Mouse (Mus musculus) embryonic facial prominence, embryonic 11.5 days (tissue): ENCODE measurements around the gene Slc24a3. TPM values are rescaled to one million over a fixed set of nuclear protein-coding genes. Genes with fewer than 3 reads are reported as not detected.

ENCODE experiments used
- ATAC-seq: fragments of 200-750 bp; cut with Nextera tagmentation; replicated peaks from 2 replicates; pipeline ENCODE4 v1.8.0; 2017; ENCODE audit warnings: low read depth; ENCODE audit not compliant: insufficient number of reproducible peaks, low FRiP score, low TSS enrichment
- DNase-seq: peaks from one replicate; pipeline ENCODE4 v3.0.0-alpha.2; 2015; ENCODE audit warnings: low spot score
- H3K27ac ChIP-seq: fragments of 300-500 bp; sonication (generic); replicated peaks from 2 replicates; pipeline ENCODE4 v1.5.1; 2014; ENCODE audit warnings: mild to moderate bottlenecking, low read depth, low read length, control low read depth
- H3K27me3 ChIP-seq: fragments of 300-500 bp; sonication (generic); 2 replicates; pipeline ENCODE4 v1.6.1; 2014; ENCODE audit warnings: mild to moderate bottlenecking, low read length, moderate library complexity, mixed read lengths; ENCODE audit not compliant: control insufficient read depth, insufficient read depth
- H3K36me3 ChIP-seq: fragments of 300-500 bp; sonication (generic); replicated peaks from 2 replicates; pipeline ENCODE4 v1.6.1; 2014; ENCODE audit warnings: low read depth, mild to moderate bottlenecking, low read length, moderate library complexity, mixed read lengths; ENCODE audit not compliant: control insufficient read depth, insufficient read depth
- H3K4me1 ChIP-seq: fragments of 300-500 bp; sonication (generic); 2 replicates; pipeline ENCODE4 v1.6.1; 2014; ENCODE audit warnings: low read length, mixed read lengths; ENCODE audit not compliant: control insufficient read depth, insufficient read depth
- H3K4me2 ChIP-seq: fragments of 300-500 bp; sonication (generic); 2 replicates; pipeline ENCODE4 v1.6.1; 2014; ENCODE audit warnings: low read depth, mild to moderate bottlenecking, control low read depth, low read length, moderate library complexity
- H3K4me3 ChIP-seq: fragments of 300-500 bp; sonication (generic); 2 replicates; pipeline ENCODE4 v1.5.1; 2014; ENCODE audit warnings: low read depth, low read length, control low read depth
- H3K9ac ChIP-seq: fragments of 300-500 bp; sonication (generic); replicated peaks from 2 replicates; pipeline ENCODE4 v1.6.1; 2014; ENCODE audit warnings: mild to moderate bottlenecking, control low read depth, low read length
- H3K9me3 ChIP-seq: fragments of 300-500 bp; sonication (generic); replicated peaks from 2 replicates; pipeline ENCODE4 v1.6.1; 2016; ENCODE audit warnings: mild to moderate bottlenecking, low read length, inconsistent platforms, mixed read lengths; ENCODE audit not compliant: control insufficient read depth
- WGBS: fragments of 180-500 bp; shearing (Covaris S2); extraction: QIAGEN DNeasy Blood & Tissue Kit; methylation state at CpG from one replicate; pipeline ENCODE4 v1.1.7; 2014; 5-methylcytosine and 5-hydroxymethylcytosine counted together
- polyA plus RNA-seq: library from polyadenylated mRNA; unstranded; fragments of >200 nt; fragmentation: Nextera tagmentation; extraction: Ambion mirVana; gene quantifications from 2 replicates; pipeline ENCODE4 v1.2.1, GENCODE M21; 2014

Slc24a3 gene
- polyA plus RNA-seq, 1 experiment from 2014 or later = 0.67 TPM

DNA sequence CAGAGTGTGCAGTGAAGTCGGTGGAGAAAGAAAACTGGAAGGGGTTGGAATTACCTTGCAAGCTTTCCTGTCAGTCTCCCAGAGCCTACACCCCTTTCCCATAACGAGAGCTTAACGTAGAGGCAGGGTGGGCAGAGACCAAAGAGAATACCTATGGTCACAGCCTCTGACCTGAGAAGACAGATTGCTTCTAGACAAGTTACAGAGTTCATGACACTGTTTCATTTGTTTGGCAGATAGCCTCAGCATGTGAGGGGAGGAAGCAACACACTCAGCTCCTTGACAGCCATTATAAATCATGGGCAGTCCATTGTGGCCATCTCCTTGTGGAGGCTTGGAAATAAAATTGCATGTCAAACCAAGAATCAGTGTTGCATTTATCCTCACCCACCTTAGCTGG is 156.9 kb downstream of the Slc24a3 start:
- no peaks in the 10 kb centered on the region for H3K36me3 ChIP-seq
- no peaks in the 10 kb centered on the region for H3K27me3 ChIP-seq
- H3K9me3 ChIP-seq = no peaks in the 10 kb centered on the region
- no peak overlapping the region for H3K27ac ChIP-seq
- H3K4me2 ChIP-seq = no peak overlapping the region
- WGBS = 85% methylated on average over 3 of the region's 3 CpGs
- DNase-seq (no peak), ATAC-seq (no peak)
- H3K4me1 ChIP-seq = no peaks in the 10 kb centered on the region
- no peak overlapping the region for H3K9ac ChIP-seq
- H3K4me3 ChIP-seq = no peak overlapping the region

DNA sequence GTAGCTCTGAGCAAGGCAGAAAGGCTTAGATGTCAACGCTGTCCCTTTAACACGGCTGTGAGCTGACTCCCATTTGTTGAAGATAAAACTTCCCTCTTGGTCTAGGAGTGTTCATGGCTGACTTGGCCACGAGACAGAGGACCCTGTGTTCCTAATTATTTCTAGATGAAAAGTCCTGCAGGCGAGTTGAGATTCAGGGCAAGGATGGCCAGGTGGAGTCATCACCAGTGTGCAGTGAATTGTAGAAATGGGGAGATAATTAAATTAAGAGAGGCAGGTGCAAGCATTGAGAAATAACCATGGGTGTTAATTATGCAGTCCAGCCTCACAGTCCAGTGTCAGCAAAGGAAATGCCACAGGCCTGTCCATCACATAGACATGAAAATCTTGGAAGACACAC is 158.3 kb downstream of the Slc24a3 start:
- Histone ChIP-seq H3K4me1 (no peaks in the 10 kb centered on the region), H3K4me3 (no peak overlapping the region), H3K9ac (no peak overlapping the region), H3K27me3 (no peaks in the 10 kb centered on the region), H3K4me2 (no peak overlapping the region), H3K27ac (no peak overlapping the region), H3K36me3 (no peaks in the 10 kb centered on the region), H3K9me3 (no peaks in the 10 kb centered on the region)
- WGBS = 72% methylated on average over 4 of the region's 4 CpGs
- ATAC-seq = no peak
- no peak for DNase-seq

GRCm38 (mm10) chr2:145326544-145326943 is 159.0 kb downstream of the Slc24a3 start:
- Histone ChIP-seq H3K27me3 (no peaks in the 10 kb centered on the region), H3K36me3 (no peaks in the 10 kb centered on the region), H3K4me3 (no peak overlapping the region), H3K4me2 (no peak overlapping the region), H3K27ac (no peak overlapping the region), H3K9me3 (no peaks in the 10 kb centered on the region), H3K9ac (no peak overlapping the region), H3K4me1 (no peaks in the 10 kb centered on the region)
- 87% methylated on average over 2 of the region's 2 CpGs for WGBS
- DNase-seq (no peak), ATAC-seq (no peak)

DNA sequence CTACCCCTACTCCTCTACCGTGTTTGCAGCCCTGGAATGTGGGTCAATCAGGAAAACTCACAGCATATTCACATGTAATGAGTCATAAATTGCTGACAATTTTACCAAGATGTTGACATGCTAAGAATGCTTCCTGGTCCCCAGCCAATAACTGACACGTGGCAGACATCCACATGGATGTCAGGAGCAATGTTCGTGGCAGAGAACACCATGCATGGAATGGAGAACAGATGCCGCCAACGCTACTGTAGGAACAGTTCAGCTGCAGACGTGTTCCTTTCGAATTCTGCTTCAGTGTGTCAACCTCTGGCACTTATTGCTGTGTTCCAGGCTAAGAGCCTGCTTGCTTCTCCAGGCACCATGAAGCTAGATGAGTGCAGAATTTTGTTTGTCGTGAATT is 162.2 kb downstream of the Slc24a3 start:
- Histone ChIP-seq H3K9ac (no peak overlapping the region), H3K36me3 (no peaks in the 10 kb centered on the region), H3K27ac (no peak overlapping the region), H3K9me3 (no peaks in the 10 kb centered on the region), H3K27me3 (no peaks in the 10 kb centered on the region), H3K4me2 (no peak overlapping the region), H3K4me3 (no peak overlapping the region), H3K4me1 (no peaks in the 10 kb centered on the region)
- WGBS = 80% methylated on average over 8 of the region's 8 CpGs
- DNase-seq = no peak
- no peak for ATAC-seq

GRCm38 (mm10) chr2:145331525-145331924 is 164.0 kb downstream of the Slc24a3 start:
- ATAC-seq (no peak), DNase-seq (no peak)
- Histone ChIP-seq H3K27me3 (no peaks in the 10 kb centered on the region), H3K4me3 (no peak overlapping the region), H3K36me3 (no peaks in the 10 kb centered on the region), H3K9me3 (no peaks in the 10 kb centered on the region), H3K27ac (no peak overlapping the region), H3K4me2 (no peak overlapping the region), H3K4me1 (no peaks in the 10 kb centered on the region), H3K9ac (no peak overlapping the region)
- 81% methylated on average over 1 of the region's 1 CpGs for WGBS

- no peak overlapping the region for H3K27ac ChIP-seq
- no peaks in the 10 kb centered on the region for H3K4me1 ChIP-seq
- ATAC-seq (no peak), DNase-seq (no peak)
- no peaks in the 10 kb centered on the region for H3K9me3 ChIP-seq
- no peak overlapping the region for H3K9ac ChIP-seq
- no peak overlapping the region for H3K4me2 ChIP-seq
- H3K36me3 ChIP-seq = no peaks in the 10 kb centered on the region
- no peaks in the 10 kb centered on the region for H3K27me3 ChIP-seq
- H3K4me3 ChIP-seq = no peak overlapping the region
Measured at GRCm38 (mm10) chr2:145333466-145333865, 165.9 kb downstream of the Slc24a3 start.

GRCm38 (mm10) chr2:145336406-145336805 is 168.9 kb downstream of the Slc24a3 start:
- H3K9ac ChIP-seq = no peak overlapping the region
- no peaks in the 10 kb centered on the region for H3K9me3 ChIP-seq
- no peak for ATAC-seq
- H3K27ac ChIP-seq = no peak overlapping the region
- no peak for DNase-seq
- H3K27me3 ChIP-seq = no peaks in the 10 kb centered on the region
- H3K4me2 ChIP-seq = no peak overlapping the region
- H3K4me3 ChIP-seq = no peak overlapping the region
- H3K36me3 ChIP-seq = no peaks in the 10 kb centered on the region
- H3K4me1 ChIP-seq = no peaks in the 10 kb centered on the region

- H3K27me3 ChIP-seq = no peaks in the 10 kb centered on the region
- H3K9ac ChIP-seq = no peak overlapping the region
- H3K4me3 ChIP-seq = no peak overlapping the region
- no peaks in the 10 kb centered on the region for H3K9me3 ChIP-seq
- WGBS = 75% methylated on average over 2 of the region's 2 CpGs
- no peaks in the 10 kb centered on the region for H3K36me3 ChIP-seq
- H3K4me1 ChIP-seq = no peaks in the 10 kb centered on the region
- no peak overlapping the region for H3K27ac ChIP-seq
- DNase-seq (no peak), ATAC-seq (no peak)
- no peak overlapping the region for H3K4me2 ChIP-seq
Measured at GRCm38 (mm10) chr2:145340816-145341215, 173.3 kb downstream of the Slc24a3 start.

DNA sequence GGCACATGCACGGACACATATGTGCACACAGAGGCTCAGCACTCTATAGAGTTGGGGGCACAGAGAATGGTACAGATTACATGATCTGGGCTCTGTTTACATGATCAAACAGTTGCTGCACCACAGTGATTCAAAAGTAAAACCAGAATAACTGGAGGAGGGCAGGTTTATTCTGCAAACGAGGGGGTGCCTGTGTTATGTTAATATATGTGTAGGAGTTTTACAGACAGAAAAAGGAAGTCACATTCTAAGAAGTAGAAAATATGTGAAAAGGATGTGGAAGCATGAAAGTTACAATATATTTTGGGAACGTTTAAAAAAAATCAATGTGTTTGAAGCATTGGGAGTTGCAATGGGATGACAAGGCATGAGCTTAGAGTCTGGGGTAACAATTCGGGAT is 175.4 kb downstream of the Slc24a3 start:
- no peak overlapping the region for H3K9ac ChIP-seq
- H3K27me3 ChIP-seq = no peaks in the 10 kb centered on the region
- H3K4me2 ChIP-seq = no peak overlapping the region
- no peak for ATAC-seq
- H3K27ac ChIP-seq = no peak overlapping the region
- H3K4me1 ChIP-seq = no peaks in the 10 kb centered on the region
- WGBS = 79% methylated on average over 4 of the region's 4 CpGs
- no peaks in the 10 kb centered on the region for H3K36me3 ChIP-seq
- no peaks in the 10 kb centered on the region for H3K9me3 ChIP-seq
- no peak for DNase-seq
- no peak overlapping the region for H3K4me3 ChIP-seq
